ENCODE assay signal across 8 mouse cellular contexts in the genomic region with DNA sequence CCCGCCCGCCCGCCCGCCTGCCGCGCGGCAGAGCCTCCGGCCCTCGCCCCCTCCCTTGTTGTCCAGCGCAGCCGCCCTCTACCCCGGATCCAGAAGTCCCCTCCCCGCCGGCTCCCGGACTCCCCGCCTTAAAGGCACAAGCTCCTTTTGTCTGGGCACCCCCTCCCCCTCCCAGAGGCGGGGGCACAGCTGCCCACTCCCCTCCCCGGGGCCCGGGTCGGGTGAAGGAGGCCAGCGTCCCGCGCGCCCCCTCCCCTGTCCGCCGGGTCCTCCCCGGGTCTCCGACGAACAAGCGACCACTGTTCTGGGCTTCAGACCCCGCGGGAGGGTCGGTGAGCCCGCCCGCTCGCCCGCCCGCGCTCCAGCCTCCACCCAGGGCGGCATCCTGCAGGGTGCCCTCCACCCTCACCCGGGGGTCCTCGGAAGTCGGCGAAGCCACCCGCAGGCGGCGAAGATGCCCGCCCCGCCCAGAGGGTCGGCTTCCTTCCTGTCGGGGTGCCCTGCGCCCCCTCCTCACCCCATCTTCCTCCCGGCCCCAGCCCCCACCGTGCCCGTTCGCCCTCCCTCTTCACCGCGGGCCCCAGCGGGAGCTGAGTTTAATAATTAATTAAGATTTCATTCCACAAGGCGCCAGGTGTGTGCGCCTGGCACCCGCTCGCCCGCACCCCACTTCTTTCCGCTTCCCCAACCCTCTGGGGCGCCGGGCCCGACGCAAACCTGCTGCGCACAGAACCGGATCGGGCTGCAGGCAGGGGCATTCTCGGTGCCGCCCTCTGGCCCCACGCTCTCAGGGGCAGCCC. TPM values are rescaled to one million over a fixed set of nuclear protein-coding genes. Genes with fewer than 3 reads are reported as not detected.
DNase-seq lines count a peak whose midpoint lies in the region; ATAC-seq and TF ChIP-seq lines count a peak whose summit lies in the region.

A gene (minus strand): TSS at position 746 of the 800 bp plus-strand sequence.

- H3K9me3 ChIP-seq in embryonic facial prominence, embryonic 12.5 days, result no peaks in the 10 kb centered on the region
- no peaks in the 10 kb centered on the region for H3K9me3 ChIP-seq in intestine, postnatal 0 days (ENCODE audit: control insufficient read depth)
- no peaks in the 10 kb centered on the region for H3K9me3 ChIP-seq in midbrain, embryonic 10.5 days (replicated peaks)

- peak within 1 kb of the TSS; percentile 96 for H3K4me2 ChIP-seq in embryonic facial prominence, embryonic 12.5 days (replicated peaks)
- H3K4me2 ChIP-seq in intestine, postnatal 0 days (replicated peaks; ENCODE audit: low read depth), result peak within 1 kb of the TSS; percentile 78

- intact Hi-C loops in left cerebral cortex, postnatal 4 days (cut with DNase I), result no loop called here

- no peak for TF ChIP-seq CTCF in intestine, postnatal 0 days (IDR thresholded peaks at IDR 0.05; ENCODE audit: low read depth)

- peaks cover 2% of the 10 kb centered on the region; the same call in 1 of the 2 replicates for H3K36me3 ChIP-seq in embryonic facial prominence, embryonic 12.5 days
- H3K36me3 ChIP-seq in intestine, postnatal 0 days (ENCODE audit: control insufficient read depth, insufficient read depth), result 0 out of 2 replicates have a peak, but pooled peaks cover 2% of the 10 kb centered on the region
- peaks cover 21% of the 10 kb centered on the region for H3K36me3 ChIP-seq in midbrain, embryonic 10.5 days

- DNase-seq in layer of hippocampus, adult 11-12 months (ENCODE audit: low spot score), result peak; percentile 73
- no peak for DNase-seq in layer of hippocampus, adult 9-10 months (ENCODE audit: low spot score)
- peak; percentile 90 for DNase-seq in left cerebral cortex, postnatal 4 days
- peak; percentile 91 for DNase-seq in midbrain, embryonic 10.5 days (ENCODE audit: low spot score)
- peak; percentile 59 for DNase-seq in skeletal muscle tissue, adult 2 months (ENCODE audit: low read depth, low spot score)

- peak within 1 kb of the TSS; percentile 94 for H3K9ac ChIP-seq in embryonic facial prominence, embryonic 12.5 days
- peak within 1 kb of the TSS; percentile 90 for H3K9ac ChIP-seq in intestine, postnatal 0 days (ENCODE audit: low read depth, low read length)

- H3K27me3 ChIP-seq in embryonic facial prominence, embryonic 12.5 days, result no peaks in the 10 kb centered on the region
- no peaks in the 10 kb centered on the region for H3K27me3 ChIP-seq in intestine, postnatal 0 days (replicated peaks; ENCODE audit: control insufficient read depth, insufficient read depth, low read length)
- H3K27me3 ChIP-seq in midbrain, embryonic 10.5 days (ENCODE audit: low read depth, poor library complexity, severe bottlenecking), result peaks cover 17% of the 10 kb centered on the region

- H3K4me3 ChIP-seq in embryonic facial prominence, embryonic 12.5 days, result peak within 1 kb of the TSS; percentile 71
- peak within 1 kb of the TSS; percentile 86 for H3K4me3 ChIP-seq in intestine, postnatal 0 days (ENCODE audit: low read depth, low read length)
- H3K4me3 ChIP-seq in midbrain, embryonic 10.5 days, result peak within 1 kb of the TSS; percentile 87

- peak; percentile 79 for ATAC-seq in embryonic facial prominence, embryonic 12.5 days (ENCODE audit: insufficient number of reproducible peaks, insufficient read depth, low FRiP score, low TSS enrichment)
- ATAC-seq in granulocyte monocyte progenitor cell, adult 5-6 weeks (replicated peaks; ENCODE audit: poor library complexity, severe bottlenecking), result peak; percentile 43
- peak; percentile 89 for ATAC-seq in intestine, postnatal 0 days

- under 1% methylated on average over 55 of the region's 75 CpGs for WGBS in embryonic facial prominence, embryonic 12.5 days
- WGBS in intestine, postnatal 0 days, result under 1% methylated on average over 53 of the region's 75 CpGs
- WGBS in midbrain, embryonic 10.5 days, result 2% methylated on average over 60 of the region's 75 CpGs

- H3K4me1 ChIP-seq in embryonic facial prominence, embryonic 12.5 days, result peaks cover 27% of the 10 kb centered on the region
- peaks cover 3% of the 10 kb centered on the region; the same call in 1 of the 2 replicates for H3K4me1 ChIP-seq in intestine, postnatal 0 days (replicated peaks; ENCODE audit: control insufficient read depth, insufficient read depth, low read length)
- peaks cover 39% of the 10 kb centered on the region for H3K4me1 ChIP-seq in midbrain, embryonic 10.5 days

- peak within 1 kb of the TSS; percentile 77 for H3K27ac ChIP-seq in embryonic facial prominence, embryonic 12.5 days
- peak within 1 kb of the TSS; percentile 97 for H3K27ac ChIP-seq in intestine, postnatal 0 days (ENCODE audit: low read depth, low read length)
- H3K27ac ChIP-seq in midbrain, embryonic 10.5 days (replicated peaks), result peak within 1 kb of the TSS; percentile 97

RNA-seq across cellular contexts. Expression of the gene that starts here (rescaled TPM):
- 18.7 and 22.2 TPM in 2 replicates for polyA plus RNA-seq in embryonic facial prominence, embryonic 12.5 days (2016; fragmentation: Nextera tagmentation; extraction: Ambion mirVana)
- 1.8 and 3.1 TPM in 2 replicates for total RNA-seq in granulocyte monocyte progenitor cell, adult 5-6 weeks (2014; fragmentation: Nextera tagmentation)
- 2.1 and 2.9 TPM in 2 replicates for total RNA-seq in granulocyte monocyte progenitor cell, adult 5-6 weeks (2017)
- polyA plus RNA-seq in intestine, postnatal 0 days (2015; fragmentation: Nextera tagmentation; extraction: Ambion mirVana), result 10.6 and 11.1 TPM in 2 replicates
- 10 to 100 TPM; 55.1 to 56.6 TPM for total RNA-seq in left cerebral cortex, postnatal 4 days (2021)
- 11.8 and 12.1 TPM in 2 replicates for polyA plus RNA-seq in midbrain, embryonic 10.5 days (2016; fragmentation: Nextera tagmentation; extraction: Ambion mirVana)

Comparison
In these comparisons a context has a peak if more than half of its experiments do, and no peak if none do; other contexts are left out.
1. RNA of the gene that starts here (total RNA-seq): 55.1 to 56.6 TPM in left cerebral cortex, postnatal 4 days; 1.8 to 3.1 TPM in granulocyte monocyte progenitor cell, adult 5-6 weeks; every median in the first group is over 10 times any median in the second.
2. Peak in every context shown above with its lines, with median percentiles within 50 percentile points of each other: ATAC-seq, H3K27ac ChIP-seq and H3K4me3 ChIP-seq.